In the genomic region with DNA sequence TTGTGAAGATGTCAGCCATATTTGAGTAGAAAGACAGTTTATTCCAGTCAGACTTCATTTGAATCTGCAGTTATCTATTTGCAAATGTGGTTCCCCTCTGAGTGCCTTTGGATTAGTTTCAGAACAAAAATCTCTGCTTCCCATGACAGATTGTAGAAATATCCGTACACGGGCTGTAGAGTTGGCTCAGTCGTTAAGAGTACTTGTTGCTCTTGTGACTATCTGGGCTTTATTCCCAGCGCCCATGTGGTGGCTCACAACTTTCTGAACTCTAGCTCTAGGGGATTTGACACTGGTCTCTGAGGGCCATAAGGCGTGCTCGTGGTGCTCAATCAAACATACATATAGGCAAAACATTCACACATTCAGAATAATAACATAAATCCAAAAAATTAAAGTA, we compare ENCODE assay signal across 19 mouse cellular contexts. TPM values are rescaled to one million over a fixed set of nuclear protein-coding genes. Genes with fewer than 3 reads are reported as not detected.
DNase-seq lines count a peak whose midpoint lies in the region.
"Had no signal": no experiment of that assay in that cellular context is flagged by ENCODE, and none has a peak within 500 bp of the region (broad histone marks: within the 10 kb centered on the region; RNA-seq: fewer than 3 reads in every experiment).

No protein-coding gene starts in this region.

- intact Hi-C loops in heart, postnatal 25 days (cut with DNase I) = no loop called here
- intact Hi-C loops in left cerebral cortex, postnatal 25 days (cut with DNase I) = no loop called here

- DNase-seq in cerebellum, postnatal 10 days = peak; percentile 20 to 24
- DNase-seq in cerebellum, postnatal 14 days = no peak
- DNase-seq in heart, adult 8-10 months (ENCODE audit: low spot score) = peak; percentile 55
- no peak for DNase-seq in heart, postnatal 25 days (ENCODE audit: low spot score)
- peak; percentile 18 to 35 for DNase-seq in kidney, postnatal 4 days
- no peak for DNase-seq in kidney, adult 9 months
- DNase-seq in left cerebral cortex, postnatal 25 days (ENCODE audit: low spot score in 2 of 2) = no peak
- DNase-seq in adrenal gland, adult 2 months = no peak
- DNase-seq: adrenal gland, postnatal 25 days; cerebellum, adult 18-20 months; cerebellum, postnatal 25 days; gastrocnemius, postnatal 25 days; left cerebral cortex, postnatal 4 days; liver, embryonic 13.5 days; lung, adult 18-20 months; lung, postnatal 4 days; right cerebral cortex, postnatal 4 days; thymus, adult 18-20 months; thymus, postnatal 25 days had no signal

RNA-seq across cellular contexts. Expression of a gene that starts 10.1 kb away (rescaled TPM):
- total RNA-seq in heart, adult 8-10 months (2022) = 10 to 100 TPM in 2 of 4 experiments, 1 to 10 TPM in 2; 3.9 to 11.7 (median 8.3) TPM
- 1 to 10 TPM; 5.3 to 7.2 TPM for total RNA-seq in heart, postnatal 25 days (2021)
- 10 to 100 TPM; 65.7 to 68.9 TPM for total RNA-seq in left cerebral cortex, postnatal 25 days (2021)
- total RNA-seq in adrenal gland, adult 2 months (2021) = 1 to 10 TPM; 4.6 to 5.7 TPM
- polyA plus RNA-seq in adrenal gland, adult 2 months (2012; rRNA removed) = 0.92 and 2.3 TPM in 2 replicates

Comparison
In these comparisons a context has a peak if more than half of its experiments do, and no peak if none do; other contexts are left out.
1. DNase-seq: peak in cerebellum, postnatal 10 days (2 of 2), heart, adult 8-10 months (single experiment) and kidney, postnatal 4 days (2 of 2); none in cerebellum, postnatal 14 days (0 of 2), heart, postnatal 25 days (single experiment), kidney, adult 9 months (single experiment), left cerebral cortex, postnatal 25 days (0 of 2) and adrenal gland, adult 2 months (single experiment).
2. RNA of a gene that starts 10.1 kb away (total RNA-seq): 65.7 to 68.9 TPM in left cerebral cortex, postnatal 25 days; 3.9 to 11.7 TPM in heart, adult 8-10 months, 5.3 to 7.2 TPM in heart, postnatal 25 days and 4.6 to 5.7 TPM in adrenal gland, adult 2 months; every median in the first group is over 4 times any median in the second.